Mouse (Mus musculus) lung, adult 2 months (tissue): Measurements from ENCODE around the gene Cyp2c40. TPM values are rescaled to one million over a fixed set of nuclear protein-coding genes. Genes with fewer than 3 reads are reported as not detected.
"Not testable (repeated sequence)": the region's sequence is repeated elsewhere in the genome, so short reads cannot be mapped to it uniquely, and the experiment has no call there.

Source experiments
- DNase-seq: peaks from one replicate; pipeline ENCODE4 v3.0.0; 2022
- H3K4me1 ChIP-seq: fragments of 200-500 bp; 2 replicates; pipeline ENCODE4 v1.6.1; 2011; ENCODE audit warnings: low read length; ENCODE audit not compliant: control insufficient read depth, insufficient read depth
- H3K4me3 ChIP-seq: fragments of 200-500 bp; replicated peaks from 2 replicates; pipeline ENCODE3; 2011; ENCODE audit warnings: low read depth, mild to moderate bottlenecking, control low read depth, low read length; ENCODE audit errors: extremely low read depth
- CTCF ChIP-seq: fragments of 200-500 bp; IDR thresholded peaks from 2 replicates; pipeline ENCODE4 v1.5.1; 2011; ENCODE audit warnings: mild to moderate bottlenecking, low read length, control low read depth; ENCODE audit not compliant: insufficient read depth
- POLR2A ChIP-seq: fragments of 200-500 bp; IDR thresholded peaks from 2 replicates; pipeline ENCODE4 v1.6.1; 2011; ENCODE audit warnings: low read depth, mild to moderate bottlenecking, control low read depth, low read length, borderline replicate concordance; ENCODE audit errors: extremely low read depth
- WGBS: fragments of 180-500 bp; shearing (Covaris S2); methylation state at CpG from one replicate; pipeline ENCODE4 v1.1.7; 2018; 5-methylcytosine and 5-hydroxymethylcytosine counted together
- polyA plus RNA-seq: library from polyadenylated mRNA; depleted of rRNA; stranded (reverse); fragments of >200 nt; gene quantifications from 2 replicates; pipeline ENCODE4 v1.2.3, GENCODE M21; 2012; rRNA removed

Gene Cyp2c40
- not detected in 2 replicates for polyA plus RNA-seq

GRCm38 (mm10) chr19:39812714-39813113 lies at the start of gene Cyp2c40:
Cyp2c40 (minus strand) TSS chr19:39812814.
- 82% methylated on average over 3 of the region's 3 CpGs for WGBS
- not testable (repeated sequence) for H3K4me3 ChIP-seq, DNase-seq, H3K4me1 ChIP-seq

GRCm38 (mm10) chr19:39820931-39821330 lies 8.3 kb upstream of the Cyp2c40 start:
- H3K4me1 ChIP-seq, H3K4me3 ChIP-seq, DNase-seq: not testable (repeated sequence)
- 68% methylated on average over 2 of the region's 2 CpGs for WGBS

GRCm38 (mm10) chr19:39816400-39816799 lies 3.8 kb upstream of the Cyp2c40 start:
- DNase-seq, H3K4me3 ChIP-seq, H3K4me1 ChIP-seq: not testable (repeated sequence)
- WGBS: 82% methylated on average over 1 of the region's 1 CpGs

- DNase-seq, H3K4me1 ChIP-seq, H3K4me3 ChIP-seq: not testable (repeated sequence)
- 64% methylated on average over 4 of the region's 4 CpGs for WGBS
Observed at GRCm38 (mm10) chr19:39815991-39816390, 3.4 kb upstream of the Cyp2c40 start.

GRCm38 (mm10) chr19:39785458-39785857 lies 27.2 kb downstream of the Cyp2c40 start:
- H3K4me1 ChIP-seq, H3K4me3 ChIP-seq, DNase-seq: not testable (repeated sequence)
- WGBS: 63% methylated on average over 2 of the region's 2 CpGs

- no peak overlapping the region for H3K4me3 ChIP-seq
- WGBS: 42% methylated on average over 1 of the region's 1 CpGs
- no peaks in the 10 kb centered on the region for H3K4me1 ChIP-seq
- TF ChIP-seq POLR2A (no peak), CTCF (no peak)
- DNase-seq: no peak
Observed at GRCm38 (mm10) chr19:39745357-39745756, 67.3 kb downstream of the Cyp2c40 start.

- WGBS: 72% methylated on average over 1 of the region's 1 CpGs
- H3K4me1 ChIP-seq, DNase-seq, H3K4me3 ChIP-seq: not testable (repeated sequence)
Observed at GRCm38 (mm10) chr19:39744361-39744760, 68.3 kb downstream of the Cyp2c40 start.

GRCm38 (mm10) chr19:39740920-39741319 lies 71.7 kb downstream of the Cyp2c40 start, which contains the start of gene Cyp2c68:
Cyp2c68 (minus strand) TSS chr19:39741054.
- no peak for TF ChIP-seq CTCF
- TF ChIP-seq POLR2A: no peak
- H3K4me3 ChIP-seq: no peak within 1 kb of the TSS
- no peaks in the 10 kb centered on the region for H3K4me1 ChIP-seq
- 71% methylated on average over 2 of the region's 2 CpGs for WGBS
- DNase-seq: no peak

Other genes with a start within 250 kb of the Cyp2c40 start
- not detected in 2 replicates for gene Cyp2c67, start 163.8 kb downstream of the Cyp2c40 start, polyA plus RNA-seq
- gene Cyp2c68, start 71.8 kb downstream of the Cyp2c40 start, polyA plus RNA-seq: 0.12 TPM in 1 of 2 replicates, not detected in the other
- gene Cyp2c69, start 74.0 kb upstream of the Cyp2c40 start, polyA plus RNA-seq: not detected in 2 replicates
- not detected in 2 replicates for gene Cyp2c37, start 179.6 kb upstream of the Cyp2c40 start, polyA plus RNA-seq